Mouse (Mus musculus) testis, postnatal 14 days (tissue): ENCODE measurements around the gene Prkrip1.
"Not testable (repeated sequence)": the region's sequence is repeated elsewhere in the genome, so short reads cannot be mapped to it uniquely, and the experiment has no call there.

Source experiments
- DNase-seq: peaks from one replicate; pipeline ENCODE4 v3.0.0; 2021; ENCODE audit warnings: low spot score

The Prkrip1 gene

GRCm38 (mm10) chr5:136211341-136212102 is 12.8 kb upstream of the Prkrip1 start:
- DNase-seq: not testable (repeated sequence)

GRCm38 (mm10) chr5:136210549-136210948 is 11.8 kb upstream of the Prkrip1 start:
- DNase-seq: no peak

GRCm38 (mm10) chr5:136201832-136202231 is 3.1 kb upstream of the Prkrip1 start:
- no peak for DNase-seq

GRCm38 (mm10) chr5:136199526-136199925 is 763 bp upstream of the Prkrip1 start:
- DNase-seq: no peak

- no peak for DNase-seq
Measured at GRCm38 (mm10) chr5:136191870-136192269, 6.9 kb downstream of the Prkrip1 start.

GRCm38 (mm10) chr5:136186723-136187122 is 12.0 kb downstream of the Prkrip1 start:
- DNase-seq: no peak

GRCm38 (mm10) chr5:136183766-136184165 is 15.0 kb downstream of the Prkrip1 start:
- DNase-seq: no peak

- DNase-seq: no peak
Measured at GRCm38 (mm10) chr5:136182830-136183229, 15.9 kb downstream of the Prkrip1 start.

GRCm38 (mm10) chr5:136182049-136182448 is 16.7 kb downstream of the Prkrip1 start:
- DNase-seq: no peak

GRCm38 (mm10) chr5:136181197-136181596 is 17.6 kb downstream of the Prkrip1 start:
- DNase-seq: no peak

- DNase-seq: no peak
Measured at GRCm38 (mm10) chr5:136179594-136179993, 19.2 kb downstream of the Prkrip1 start.

GRCm38 (mm10) chr5:136173606-136174463 is 24.9 kb downstream of the Prkrip1 start:
- peak; percentile 31 for DNase-seq

- no peak for DNase-seq
Measured at GRCm38 (mm10) chr5:136172939-136173338, 25.8 kb downstream of the Prkrip1 start.

- no peak for DNase-seq
Measured at GRCm38 (mm10) chr5:136171363-136172341, 27.1 kb downstream of the Prkrip1 start.

GRCm38 (mm10) chr5:136170512-136171362 is 28.0 kb downstream of the Prkrip1 start, which contains the start of gene Orai2:
Gene Orai2 (minus strand): TSS chr5:136170713.
- DNase-seq: peak; percentile 57

- DNase-seq: no peak
Measured at GRCm38 (mm10) chr5:136169626-136170511, 28.9 kb downstream of the Prkrip1 start.

GRCm38 (mm10) chr5:136168071-136168470 is 30.7 kb downstream of the Prkrip1 start:
- no peak for DNase-seq

GRCm38 (mm10) chr5:136167296-136167695 is 31.5 kb downstream of the Prkrip1 start:
- DNase-seq: no peak

- no peak for DNase-seq
Measured at GRCm38 (mm10) chr5:136165246-136165645, 33.5 kb downstream of the Prkrip1 start.
